Mouse (Mus musculus): ENCODE measurements at regions not wholly inside any gene's neighbourhood (a gene's known extent, or its start where the extent isn't known, plus 50 kb on each side); places are given as distances from the start of the nearest gene placed in this dataset.

DNA sequence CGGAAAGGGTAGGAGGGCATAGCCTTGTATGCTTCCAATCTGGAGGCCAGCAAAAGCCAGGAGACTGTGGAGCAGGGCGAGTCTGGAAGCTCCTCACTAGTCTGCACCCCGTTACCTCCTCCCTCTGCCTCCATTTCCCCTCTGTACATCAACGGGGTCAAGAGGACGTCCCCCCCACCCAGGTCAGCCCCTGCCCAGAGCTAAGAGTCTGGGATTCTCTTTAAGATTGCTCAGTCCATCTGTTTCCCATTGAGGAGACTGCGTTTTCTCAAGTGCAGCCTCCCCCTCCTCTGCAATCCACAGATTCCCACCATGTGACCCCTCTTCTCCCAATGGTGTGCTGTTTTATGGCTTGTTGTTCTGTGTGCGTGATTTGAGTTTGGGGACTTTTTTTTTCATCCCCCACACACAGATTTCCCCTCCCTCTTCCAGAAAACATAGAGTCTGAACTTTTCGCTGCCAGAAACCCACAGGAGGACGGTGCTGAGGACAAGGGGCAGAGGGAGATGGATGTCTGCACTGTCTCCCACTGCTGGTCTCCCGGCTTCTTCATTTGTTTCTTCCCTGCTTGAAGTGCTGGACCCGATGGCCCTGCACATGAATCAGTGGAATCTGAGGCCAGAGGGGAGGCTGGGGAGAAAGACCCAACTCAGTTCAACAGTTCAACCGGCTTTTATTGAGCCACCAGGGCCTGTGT lies 162.6 kb downstream of the Cyp26b1 start:
- no peak overlapping the region for H3K9ac ChIP-seq (ENCODE audit: low read depth, low read length)
- no peak overlapping the region for H3K4me2 ChIP-seq
- H3K4me1 ChIP-seq (replicated peaks; ENCODE audit: control insufficient read depth, insufficient read depth, low read length), result no peaks in the 10 kb centered on the region
- 46% methylated on average over 12 of the region's 12 CpGs for WGBS
- no peaks in the 10 kb centered on the region for H3K9me3 ChIP-seq (ENCODE audit: control insufficient read depth, low read length)
- DNase-seq (ENCODE audit: low spot score) (no peak), ATAC-seq (replicated peaks; ENCODE audit: low FRiP score) (no peak)
- no peaks in the 10 kb centered on the region for H3K27me3 ChIP-seq (replicated peaks; ENCODE audit: control insufficient read depth, insufficient read depth, low read length)
- H3K36me3 ChIP-seq (ENCODE audit: control insufficient read depth, insufficient read depth, low read length), result no peaks in the 10 kb centered on the region
- H3K4me3 ChIP-seq (ENCODE audit: low read depth, low read length), result no peak overlapping the region
- H3K27ac ChIP-seq (ENCODE audit: low read depth, low read length), result no peak overlapping the region

DNA sequence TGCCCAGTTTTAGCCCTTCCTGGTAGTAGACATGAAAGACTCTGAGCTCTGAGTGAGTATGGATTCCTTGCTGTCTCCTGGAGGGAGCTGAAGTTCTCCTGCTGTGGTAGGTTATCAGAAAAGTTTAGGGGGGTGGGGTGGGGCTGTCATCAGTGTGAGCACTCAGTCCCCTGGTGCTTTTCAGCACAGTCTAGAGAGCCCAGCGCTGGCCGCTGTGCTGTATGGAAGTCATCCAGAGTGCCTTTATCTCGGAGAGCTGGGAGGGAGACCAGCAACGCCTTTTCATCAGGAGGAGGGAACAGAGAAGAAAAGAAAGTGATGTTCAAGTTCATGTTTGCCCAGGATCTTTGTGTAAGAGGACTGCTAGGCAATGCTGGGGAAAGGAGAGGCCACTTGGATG lies 163.6 kb downstream of the Cyp26b1 start:
- Histone ChIP-seq H3K9me3 (ENCODE audit: control insufficient read depth, low read length) (no peaks in the 10 kb centered on the region), H3K4me1 (replicated peaks; ENCODE audit: control insufficient read depth, insufficient read depth, low read length) (no peaks in the 10 kb centered on the region), H3K4me2 (no peak overlapping the region), H3K9ac (ENCODE audit: low read depth, low read length) (no peak overlapping the region), H3K27ac (ENCODE audit: low read depth, low read length) (no peak overlapping the region), H3K36me3 (ENCODE audit: control insufficient read depth, insufficient read depth, low read length) (no peaks in the 10 kb centered on the region), H3K27me3 (replicated peaks; ENCODE audit: control insufficient read depth, insufficient read depth, low read length) (no peaks in the 10 kb centered on the region), H3K4me3 (ENCODE audit: low read depth, low read length) (no peak overlapping the region)
- 45% methylated on average over 4 of the region's 4 CpGs for WGBS
- no peak for ATAC-seq (replicated peaks; ENCODE audit: low FRiP score)
- DNase-seq (ENCODE audit: low spot score), result no peak

DNA sequence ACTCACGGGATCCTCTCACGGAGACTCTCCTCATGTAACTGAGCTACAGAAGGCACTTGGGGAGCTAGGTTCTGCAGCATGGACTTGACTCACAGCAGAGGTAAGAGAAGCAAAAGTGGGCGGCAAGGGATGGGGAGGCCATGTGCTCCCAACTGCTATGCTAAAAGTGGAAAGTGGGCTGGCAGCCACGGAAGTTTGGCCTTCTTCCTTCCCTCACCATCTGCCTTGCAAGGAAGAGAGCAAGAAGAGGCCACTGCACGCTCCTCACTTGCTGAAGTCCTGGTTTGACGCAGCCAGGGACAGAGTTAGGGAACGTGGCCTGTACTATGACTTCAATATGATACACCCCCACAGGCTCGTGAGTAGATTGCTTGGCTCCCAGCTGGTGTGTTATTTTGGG lies 164.5 kb downstream of the Cyp26b1 start:
- Histone ChIP-seq H3K4me3 (ENCODE audit: low read depth, low read length) (no peak overlapping the region), H3K4me2 (no peak overlapping the region), H3K27ac (ENCODE audit: low read depth, low read length) (no peak overlapping the region), H3K36me3 (ENCODE audit: control insufficient read depth, insufficient read depth, low read length) (no peaks in the 10 kb centered on the region), H3K27me3 (replicated peaks; ENCODE audit: control insufficient read depth, insufficient read depth, low read length) (no peaks in the 10 kb centered on the region), H3K9me3 (ENCODE audit: control insufficient read depth, low read length) (no peaks in the 10 kb centered on the region), H3K9ac (ENCODE audit: low read depth, low read length) (no peak overlapping the region), H3K4me1 (replicated peaks; ENCODE audit: control insufficient read depth, insufficient read depth, low read length) (no peaks in the 10 kb centered on the region)
- WGBS, result 63% methylated on average over 8 of the region's 8 CpGs
- ATAC-seq (replicated peaks; ENCODE audit: low FRiP score), result no peak
- no peak for DNase-seq (ENCODE audit: low spot score)

DNA sequence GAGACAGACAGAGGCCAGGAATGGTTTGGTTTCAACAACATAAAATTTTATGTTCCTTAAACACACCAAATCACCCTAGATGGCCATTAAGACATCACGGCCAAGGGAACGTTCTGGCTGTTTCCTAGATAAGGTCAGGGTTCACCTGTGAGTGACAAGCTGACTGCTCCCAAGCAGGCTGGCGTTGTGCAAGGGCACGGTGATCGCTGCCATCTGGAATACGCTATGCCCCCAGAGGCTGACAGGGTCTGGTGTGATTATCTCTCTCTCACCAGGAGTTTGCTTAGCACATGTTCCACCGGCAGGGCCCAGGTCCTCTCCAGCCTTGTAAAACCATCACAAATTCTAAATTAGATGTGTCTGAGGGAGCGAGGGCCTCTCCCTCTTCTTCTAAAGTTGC lies 167.0 kb downstream of the Cyp26b1 start:
- no peaks in the 10 kb centered on the region for H3K9me3 ChIP-seq (ENCODE audit: control insufficient read depth, low read length)
- WGBS, result 65% methylated on average over 8 of the region's 8 CpGs
- no peak overlapping the region for H3K9ac ChIP-seq (ENCODE audit: low read depth, low read length)
- no peak overlapping the region for H3K4me2 ChIP-seq
- H3K27ac ChIP-seq (ENCODE audit: low read depth, low read length), result no peak overlapping the region
- H3K4me3 ChIP-seq (ENCODE audit: low read depth, low read length), result no peak overlapping the region
- DNase-seq (ENCODE audit: low spot score), result no peak
- no peaks in the 10 kb centered on the region for H3K4me1 ChIP-seq (replicated peaks; ENCODE audit: control insufficient read depth, insufficient read depth, low read length)
- ATAC-seq (replicated peaks; ENCODE audit: low FRiP score), result no peak
- H3K36me3 ChIP-seq (ENCODE audit: control insufficient read depth, insufficient read depth, low read length), result no peaks in the 10 kb centered on the region
- no peaks in the 10 kb centered on the region for H3K27me3 ChIP-seq (replicated peaks; ENCODE audit: control insufficient read depth, insufficient read depth, low read length)

DNA sequence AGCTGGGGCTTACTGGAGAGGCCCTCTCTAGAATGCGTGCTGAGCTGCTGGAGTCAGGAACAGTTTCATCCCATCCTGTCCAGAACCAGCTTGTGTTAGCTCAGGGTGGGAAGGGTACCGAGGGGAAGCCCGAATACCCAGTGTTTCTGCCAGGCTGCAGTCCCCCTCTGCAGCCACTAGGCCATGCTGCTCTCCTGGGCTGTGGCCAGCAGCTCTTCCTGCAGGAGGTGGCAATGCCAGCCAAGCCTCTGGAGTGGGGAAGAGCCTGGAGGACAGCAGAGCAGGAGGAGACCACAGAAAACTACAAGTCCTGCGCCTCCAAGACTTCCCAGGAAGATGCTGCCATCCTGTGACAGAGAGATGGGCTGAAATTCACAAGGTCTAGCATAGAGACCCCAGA lies 167.9 kb downstream of the Cyp26b1 start:
- H3K4me1 ChIP-seq (replicated peaks; ENCODE audit: control insufficient read depth, insufficient read depth, low read length), result no peaks in the 10 kb centered on the region
- 35% methylated on average over 4 of the region's 4 CpGs for WGBS
- H3K9me3 ChIP-seq (ENCODE audit: control insufficient read depth, low read length), result no peaks in the 10 kb centered on the region
- no peaks in the 10 kb centered on the region for H3K36me3 ChIP-seq (ENCODE audit: control insufficient read depth, insufficient read depth, low read length)
- ATAC-seq (replicated peaks; ENCODE audit: low FRiP score) (no peak), DNase-seq (ENCODE audit: low spot score) (no peak)
- H3K4me2 ChIP-seq, result no peak overlapping the region
- H3K27me3 ChIP-seq (replicated peaks; ENCODE audit: control insufficient read depth, insufficient read depth, low read length), result no peaks in the 10 kb centered on the region
- no peak overlapping the region for H3K27ac ChIP-seq (ENCODE audit: low read depth, low read length)
- H3K4me3 ChIP-seq (ENCODE audit: low read depth, low read length), result no peak overlapping the region
- no peak overlapping the region for H3K9ac ChIP-seq (ENCODE audit: low read depth, low read length)

DNA sequence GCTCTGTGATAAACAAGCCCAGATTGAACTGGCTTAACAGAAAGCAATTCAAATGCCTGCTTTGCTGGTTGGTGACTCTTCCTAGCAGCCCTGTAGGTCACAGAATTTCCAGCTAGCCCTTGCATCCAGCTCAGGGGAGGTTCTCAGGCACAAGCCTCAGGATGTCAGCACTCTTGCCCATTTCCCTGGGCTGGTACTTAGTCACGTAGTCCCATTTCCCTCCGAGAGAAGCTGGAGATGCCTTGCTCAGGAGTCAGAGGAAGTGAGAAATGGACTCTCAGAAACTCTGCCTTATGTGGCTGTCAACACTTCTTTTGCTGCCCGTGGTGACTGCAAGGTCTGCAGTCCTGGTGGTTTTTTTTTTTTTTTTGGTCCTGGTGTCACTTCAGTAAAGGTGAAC lies 170.8 kb downstream of the Cyp26b1 start:
- no peak for DNase-seq (ENCODE audit: low spot score)
- no peaks in the 10 kb centered on the region for H3K9me3 ChIP-seq (ENCODE audit: control insufficient read depth, low read length)
- H3K27ac ChIP-seq (ENCODE audit: low read depth, low read length), result no peak overlapping the region
- no peaks in the 10 kb centered on the region for H3K4me1 ChIP-seq (replicated peaks; ENCODE audit: control insufficient read depth, insufficient read depth, low read length)
- 24% methylated on average over 3 of the region's 3 CpGs for WGBS
- ATAC-seq (replicated peaks; ENCODE audit: low FRiP score), result no peak
- no peak overlapping the region for H3K4me2 ChIP-seq
- no peak overlapping the region for H3K4me3 ChIP-seq (ENCODE audit: low read depth, low read length)
- no peaks in the 10 kb centered on the region; the same call in 1 of the 2 replicates for H3K27me3 ChIP-seq (replicated peaks; ENCODE audit: control insufficient read depth, insufficient read depth, low read length)
- no peaks in the 10 kb centered on the region for H3K36me3 ChIP-seq (ENCODE audit: control insufficient read depth, insufficient read depth, low read length)
- no peak overlapping the region for H3K9ac ChIP-seq (ENCODE audit: low read depth, low read length)

DNA sequence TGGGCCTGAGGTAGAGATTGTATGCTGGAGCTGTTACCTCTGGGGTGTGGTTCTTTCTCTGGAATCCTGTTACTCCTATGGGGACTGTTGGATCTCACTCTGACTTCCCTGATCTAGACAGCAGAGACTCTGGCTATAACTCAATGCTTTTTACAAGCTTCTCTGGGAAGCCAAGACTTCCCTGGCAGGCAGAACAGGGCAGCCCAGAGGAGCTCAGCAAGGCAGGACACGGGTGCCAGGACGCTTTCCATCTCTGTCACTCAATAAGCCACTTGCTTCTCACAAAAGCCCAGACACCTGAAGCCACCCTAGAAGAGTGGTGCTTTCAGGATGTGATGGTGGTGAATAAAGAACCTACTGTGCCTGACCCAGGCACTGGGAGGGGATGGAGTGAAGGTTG lies 174.0 kb downstream of the Cyp26b1 start:
- Histone ChIP-seq H3K27me3 (replicated peaks; ENCODE audit: control insufficient read depth, insufficient read depth, low read length) (no peaks in the 10 kb centered on the region; the same call in 1 of the 2 replicates), H3K9ac (ENCODE audit: low read depth, low read length) (no peak overlapping the region), H3K27ac (ENCODE audit: low read depth, low read length) (no peak overlapping the region), H3K4me3 (ENCODE audit: low read depth, low read length) (no peak overlapping the region), H3K4me1 (replicated peaks; ENCODE audit: control insufficient read depth, insufficient read depth, low read length) (no peaks in the 10 kb centered on the region), H3K4me2 (no peak overlapping the region), H3K36me3 (ENCODE audit: control insufficient read depth, insufficient read depth, low read length) (no peaks in the 10 kb centered on the region), H3K9me3 (ENCODE audit: control insufficient read depth, low read length) (no peaks in the 10 kb centered on the region)
- ATAC-seq (replicated peaks; ENCODE audit: low FRiP score) (no peak), DNase-seq (ENCODE audit: low spot score) (no peak)
- WGBS, result 78% methylated on average over 2 of the region's 2 CpGs

DNA sequence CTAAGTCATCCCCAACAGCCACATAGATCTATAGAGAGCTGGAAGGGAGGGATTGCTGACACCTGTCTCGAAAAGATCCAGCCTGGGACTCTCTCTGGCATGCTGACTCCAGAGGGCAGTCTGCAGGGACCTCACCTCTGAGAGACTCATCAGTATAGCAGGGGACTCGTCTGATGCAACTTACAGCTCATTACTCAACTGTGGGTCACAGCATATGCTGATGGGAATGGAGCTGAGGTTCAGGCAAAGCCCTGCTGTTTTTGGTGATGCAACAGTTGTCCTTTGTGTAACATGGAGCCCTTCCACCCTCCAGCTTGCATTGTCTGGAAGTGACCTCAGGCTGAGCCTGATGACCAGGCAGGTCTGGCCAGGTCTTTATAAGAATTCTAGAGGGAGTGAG lies 174.4 kb downstream of the Cyp26b1 start:
- no peak overlapping the region for H3K4me3 ChIP-seq (ENCODE audit: low read depth, low read length)
- H3K27me3 ChIP-seq (replicated peaks; ENCODE audit: control insufficient read depth, insufficient read depth, low read length), result no peaks in the 10 kb centered on the region; the same call in 1 of the 2 replicates
- no peak overlapping the region for H3K9ac ChIP-seq (ENCODE audit: low read depth, low read length)
- H3K4me2 ChIP-seq, result no peak overlapping the region
- DNase-seq (ENCODE audit: low spot score), result no peak
- H3K9me3 ChIP-seq (ENCODE audit: control insufficient read depth, low read length), result no peaks in the 10 kb centered on the region
- no peaks in the 10 kb centered on the region for H3K4me1 ChIP-seq (replicated peaks; ENCODE audit: control insufficient read depth, insufficient read depth, low read length)
- WGBS, result 48% methylated on average over 2 of the region's 2 CpGs
- no peaks in the 10 kb centered on the region for H3K36me3 ChIP-seq (ENCODE audit: control insufficient read depth, insufficient read depth, low read length)
- no peak for ATAC-seq (replicated peaks; ENCODE audit: low FRiP score)
- no peak overlapping the region for H3K27ac ChIP-seq (ENCODE audit: low read depth, low read length)

DNA sequence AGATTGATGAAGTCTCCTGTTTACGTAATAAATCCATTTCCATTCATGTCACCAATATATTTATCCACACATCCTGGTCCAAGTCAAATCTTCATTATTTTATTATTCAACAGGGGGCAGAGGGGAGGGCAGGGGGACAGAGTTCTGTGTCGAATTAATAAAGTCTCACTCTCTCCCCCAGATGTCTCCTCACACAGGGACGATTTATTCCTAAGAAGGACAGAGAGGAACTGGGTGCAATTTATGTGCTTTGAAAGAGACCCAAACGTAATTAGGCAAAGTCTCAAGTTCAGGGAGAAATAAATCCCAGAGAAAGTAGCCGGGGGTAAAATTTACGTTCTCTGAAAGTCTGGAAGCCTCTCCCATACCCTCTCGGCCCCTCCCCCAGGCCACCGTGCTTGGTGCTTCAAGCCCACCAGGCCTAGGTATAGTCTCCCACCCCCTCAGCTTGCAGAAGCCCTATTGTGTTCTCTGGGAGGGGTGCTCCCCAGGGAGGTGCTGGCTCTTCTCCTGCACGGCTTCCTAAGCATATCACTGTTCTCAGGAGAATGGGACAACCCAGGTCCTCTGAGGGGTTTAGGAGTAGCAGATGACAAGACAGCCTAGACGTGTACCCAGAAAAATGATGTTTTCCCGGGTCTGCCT lies 176.6 kb downstream of the Cyp26b1 start:
- Histone ChIP-seq H3K9me3 (ENCODE audit: control insufficient read depth, low read length) (no peaks in the 10 kb centered on the region), H3K4me3 (ENCODE audit: low read depth, low read length) (no peak overlapping the region), H3K36me3 (ENCODE audit: control insufficient read depth, insufficient read depth, low read length) (no peaks in the 10 kb centered on the region), H3K4me1 (replicated peaks; ENCODE audit: control insufficient read depth, insufficient read depth, low read length) (no peaks in the 10 kb centered on the region), H3K4me2 (no peak overlapping the region), H3K27ac (ENCODE audit: low read depth, low read length) (no peak overlapping the region), H3K27me3 (replicated peaks; ENCODE audit: control insufficient read depth, insufficient read depth, low read length) (no peaks in the 10 kb centered on the region; the same call in 1 of the 2 replicates), H3K9ac (ENCODE audit: low read depth, low read length) (no peak overlapping the region)
- DNase-seq (ENCODE audit: low spot score), result no peak
- ATAC-seq (replicated peaks; ENCODE audit: low FRiP score), result no peak
- WGBS, result 58% methylated on average over 11 of the region's 11 CpGs
